Mouse (Mus musculus) embryonic stem cell, embryonic (primary cell): ENCODE measurements around the gene Ncln.

Experiments
- CTCF ChIA-PET, 4 experiments: fragments of 300-600 bp in 2 of 4; fragments of 350-600 bp in 2 of 4; sonication (Branson Sonifier 250); formaldehyde crosslinking; loops; one replicate each; lab custom pipeline; 2022; ENCODE audit warnings: inconsistent platforms in 2 of 4; lab: Charles Lee
- POLR2A ChIA-PET, 4 experiments: fragments of 300-600 bp in 2 of 4; fragments of 350-600 bp in 2 of 4; sonication (Branson Sonifier 250); formaldehyde crosslinking; loops; one replicate each; lab custom pipeline; 2022; ENCODE audit warnings: antibody characterized with exemption in 4 of 4, inconsistent platforms in 1 of 4; lab: Charles Lee

Ncln gene

DNA sequence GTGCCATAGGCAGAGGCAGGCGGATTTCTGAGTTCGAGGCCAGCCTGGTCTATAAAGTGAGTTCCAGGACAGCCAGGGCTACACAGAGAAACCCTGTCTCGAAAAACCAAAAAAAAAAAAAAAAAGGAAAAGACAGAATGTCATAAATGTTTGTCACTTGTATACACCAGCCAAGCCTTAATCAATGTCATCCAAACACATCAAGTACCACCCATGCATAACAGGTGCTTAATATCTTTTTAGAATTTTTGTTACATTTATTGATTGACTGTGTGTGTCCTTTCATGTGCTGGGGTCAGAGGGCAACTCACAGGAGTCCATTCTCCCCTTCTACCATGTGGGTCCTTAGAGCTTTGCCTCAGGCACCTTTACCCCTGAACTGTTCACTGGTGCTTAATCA is 3.8 kb upstream of the Ncln start, which contains the start of gene S1pr4:
Gene S1pr4 (minus strand): TSS at position 101 of the 400 bp plus-strand sequence.
- ChIA-PET CTCF (interaction anchor here in 1 of 4 experiments (1.5 kb wide), 1 partner anchor 52 kb away, joined by 6 read pairs; no protein-coding TSS in a partner anchor), POLR2A (interaction anchor here in 2 of 4 experiments (0.8 to 3.0 kb wide), 5 partner anchors 8 to 36 kb away, joined by 3 to 16 read pairs (median 4); partner anchors contain the start of genes Celf5 (in 1 of the 2) and Gna15 (in 1 of the 2))

- CTCF ChIA-PET: interaction anchor here in 1 of 4 experiments (1.2 to 1.7 kb wide), 3 partner anchors 8 to 52 kb away, joined by 6 to 8 read pairs (median 6); no protein-coding TSS in a partner anchor
Observed at GRCm38 (mm10) chr10:81499250-81499901, 3.2 kb upstream of the Ncln start.

DNA sequence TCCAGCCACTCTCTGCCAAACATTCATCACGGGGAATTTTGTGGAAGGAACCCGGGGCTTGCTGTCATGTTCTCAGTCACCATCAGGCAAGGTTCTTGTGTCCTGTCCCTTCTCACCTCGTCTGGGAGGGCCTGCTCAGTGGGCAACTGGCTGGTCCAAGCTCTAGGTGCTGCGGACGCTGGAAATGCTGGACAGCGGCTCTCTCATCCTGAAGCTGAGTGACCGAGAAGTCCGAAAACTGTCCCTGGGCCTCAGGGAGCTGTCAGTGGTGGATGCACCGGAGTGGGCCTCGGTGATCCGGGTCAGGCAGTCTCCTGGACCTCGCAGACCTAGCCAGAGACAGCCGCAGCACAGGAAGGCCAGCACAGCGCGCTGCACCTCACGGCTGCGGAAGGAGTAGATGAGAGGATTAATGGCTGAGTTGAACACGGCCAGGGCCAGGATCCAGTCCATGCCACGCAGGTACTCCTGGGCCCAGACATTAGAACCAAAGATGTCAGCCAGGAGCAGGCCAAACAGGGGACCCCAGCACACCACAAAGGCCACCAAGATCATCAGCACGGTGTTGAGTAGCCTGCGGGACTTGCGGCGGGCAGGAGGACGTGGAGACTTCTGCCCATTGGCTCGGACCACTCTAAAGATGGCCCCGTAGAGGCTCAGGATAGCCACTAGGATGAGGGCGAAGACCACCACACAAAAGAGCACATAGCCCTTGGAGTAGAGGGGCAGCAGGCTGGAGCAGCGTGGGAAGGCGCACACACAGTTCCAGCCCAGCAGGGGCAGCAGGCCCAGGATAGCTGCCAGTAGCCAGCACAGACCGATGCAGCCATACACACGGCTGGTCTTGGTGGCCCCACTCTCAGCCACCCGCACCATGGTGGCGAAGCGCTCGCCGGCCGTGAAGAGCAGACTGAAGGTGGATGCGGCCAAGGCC is 2.4 kb upstream of the Ncln start:
- POLR2A ChIA-PET: interaction anchor here in 2 of 4 experiments (0.6 to 5.5 kb wide), 6 partner anchors 8 to 139 kb away, joined by 3 to 60 read pairs (median 3); no protein-coding TSS in a partner anchor

More at GRCm38 (mm10) chr10:81499250-81499901, 3.2 kb upstream of the Ncln start:
- POLR2A ChIA-PET: interaction anchor here in 2 of 4 experiments (1.0 to 3.0 kb wide), 2 partner anchors 8 to 9 kb away, joined by 5 to 16 read pairs; no protein-coding TSS in a partner anchor

GRCm38 (mm10) chr10:81497401-81498270 is 1.4 kb upstream of the Ncln start:
- CTCF ChIA-PET: interaction anchor here in 2 of 4 experiments (0.6 to 2.4 kb wide), 7 partner anchors 13 to 205 kb away, joined by 3 to 10 read pairs (median 4); partner anchors contain the start of genes Celf5 (in 1 of the 2) and Pip5k1c (in 1 of the 2)
- POLR2A ChIA-PET: interaction anchor here in 2 of 4 experiments (0.6 to 5.5 kb wide), 15 partner anchors 9 to 205 kb away, joined by 3 to 60 read pairs (median 3); partner anchors contain the start of genes Celf5 (in 1 of the 2) and Pip5k1c (in 1 of the 2)

More for the DNA sequence above, 2.4 kb upstream of the Ncln start:
- CTCF ChIA-PET: interaction anchor here in 2 of 4 experiments (0.5 to 1.7 kb wide), 4 partner anchors 9 to 104 kb away, joined by 3 to 8 read pairs (median 5); no protein-coding TSS in a partner anchor

GRCm38 (mm10) chr10:81496969-81497368 is 777 bp upstream of the Ncln start:
- POLR2A ChIA-PET: interaction anchor here in 3 of 4 experiments (0.6 to 5.5 kb wide), 47 partner anchors 9 to 567 kb away, joined by 3 to 60 read pairs (median 4); partner anchors contain the start of genes Pip5k1c (in 2 of the 3), Cactin (in 1 of the 3), Celf5 (in 1 of the 3) and Eef2 (in 1 of the 3)

GRCm38 (mm10) chr10:81495616-81496263 is 452 bp downstream of the Ncln start:
- ChIA-PET POLR2A (interaction anchor here (0.5 to 5.5 kb wide), 41 partner anchors 8 to 566 kb away, joined by 3 to 60 read pairs (median 4); partner anchors contain the start of genes Cactin (in 1 of the 4), Eef2 (in 1 of the 4), Gadd45b (in 1 of the 4) and Gna11 (in 1 of the 4)), CTCF (interaction anchor here (0.5 to 2.5 kb wide), 24 partner anchors 8 to 470 kb away, joined by 3 to 13 read pairs (median 3); partner anchors contain the start of genes Celf5 (in 2 of the 4), Diras1 (in 1 of the 4), Gna11 (in 1 of the 4) and Pip5k1c (in 1 of the 4))

More at GRCm38 (mm10) chr10:81496969-81497368, 777 bp upstream of the Ncln start:
- CTCF ChIA-PET: interaction anchor here in 3 of 4 experiments (0.6 to 2.5 kb wide), 25 partner anchors 11 to 616 kb away, joined by 3 to 13 read pairs (median 3); partner anchors contain the start of genes Celf5 (in 2 of the 3), Gna11 (in 1 of the 3) and Pip5k1c (in 1 of the 3)

DNA sequence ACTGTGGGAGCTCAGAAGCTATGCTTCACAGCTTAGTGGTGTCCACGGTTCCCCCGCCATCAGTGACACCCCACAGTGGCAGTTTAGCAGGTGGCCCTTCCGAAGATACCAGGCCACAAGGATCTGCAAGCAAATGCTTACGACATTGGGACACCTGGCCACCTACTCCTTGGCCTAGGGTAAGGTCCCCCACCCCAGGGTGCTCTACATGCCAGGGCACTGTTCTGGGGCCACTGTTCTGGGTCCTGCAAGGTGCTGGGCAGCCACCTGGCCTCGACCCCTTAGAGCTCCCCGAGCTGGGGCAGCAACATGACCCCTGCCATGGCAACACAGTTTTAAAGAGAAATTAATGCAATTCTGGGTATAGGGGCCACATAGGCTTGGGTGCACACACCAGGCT is 1.0 kb downstream of the Ncln start:
- ChIA-PET POLR2A (interaction anchor here in 3 of 4 experiments (0.7 to 5.5 kb wide), 13 partner anchors 9 to 93 kb away, joined by 3 to 60 read pairs (median 9); partner anchors contain the start of genes Celf5 (in 1 of the 3) and Gna11 (in 1 of the 3)), CTCF (interaction anchor here in 3 of 4 experiments (0.5 to 2.5 kb wide), 8 partner anchors 10 to 469 kb away, joined by 3 to 8 read pairs (median 3); partner anchors contain the start of gene Diras1 (in 1 of the 3))

DNA sequence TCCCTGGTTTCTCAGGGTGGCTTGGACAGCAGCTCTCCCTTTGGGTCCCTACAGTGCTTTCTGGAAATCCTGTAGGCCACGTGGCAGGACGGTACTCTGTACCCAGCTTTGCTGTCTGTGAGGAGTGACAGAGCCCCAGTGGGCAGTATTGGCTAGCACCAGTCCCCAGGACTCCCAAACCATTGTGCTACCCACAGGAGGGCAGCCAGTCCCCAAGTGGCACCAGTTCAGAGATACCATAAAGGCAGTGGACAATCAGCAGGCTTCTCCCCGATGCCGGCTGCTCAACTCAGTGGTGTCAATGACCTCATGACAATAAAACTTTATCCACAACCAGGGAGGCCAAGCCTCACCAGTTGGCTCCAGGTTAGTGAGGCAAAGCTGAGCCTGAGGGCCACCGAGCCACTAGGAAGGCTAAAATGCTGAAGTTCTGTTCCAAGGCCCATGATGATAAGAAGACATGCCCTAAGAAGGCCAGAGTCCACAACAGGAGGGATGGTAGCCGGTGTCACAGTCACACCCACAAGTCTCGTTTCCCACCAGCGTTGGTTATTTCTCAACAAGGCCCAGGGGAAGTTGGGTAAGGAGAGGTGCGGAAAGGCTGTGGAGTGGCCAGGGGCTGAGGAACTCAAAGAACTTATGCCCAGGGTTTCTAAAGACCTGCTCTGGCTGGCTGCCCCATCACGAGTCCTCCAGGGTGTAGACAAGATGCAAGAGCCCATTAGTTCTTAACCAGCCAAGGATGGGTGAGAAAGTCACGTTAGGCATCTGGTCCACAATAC is 1.7 kb downstream of the Ncln start:
- ChIA-PET POLR2A (interaction anchor here in 3 of 4 experiments (0.5 to 5.5 kb wide), 11 partner anchors 8 to 1653 kb away, joined by 3 to 60 read pairs (median 10); partner anchors contain the start of genes Celf5 (in 1 of the 3) and Gna11 (in 1 of the 3)), CTCF (interaction anchor here in 2 of 4 experiments (1.0 to 2.5 kb wide), 7 partner anchors 8 to 276 kb away, joined by 3 to 8 read pairs (median 4); no protein-coding TSS in a partner anchor)

- ChIA-PET POLR2A (interaction anchor here in 2 of 4 experiments (1.1 to 5.5 kb wide), 6 partner anchors 9 to 92 kb away, joined by 3 to 60 read pairs (median 4); no protein-coding TSS in a partner anchor), CTCF (interaction anchor here in 2 of 4 experiments (0.6 to 1.8 kb wide), 5 partner anchors 9 to 58 kb away, joined by 3 to 5 read pairs (median 4); no protein-coding TSS in a partner anchor)
Observed at GRCm38 (mm10) chr10:81493601-81494220, 2.5 kb downstream of the Ncln start.

GRCm38 (mm10) chr10:81492606-81493240 is 3.5 kb downstream of the Ncln start:
- ChIA-PET POLR2A (interaction anchor here in 2 of 4 experiments (1.1 to 1.7 kb wide), 3 partner anchors 9 to 27 kb away, joined by 3 to 4 read pairs (median 3); no protein-coding TSS in a partner anchor), CTCF (interaction anchor here in 1 of 4 experiments (1.3 to 1.7 kb wide), 2 partner anchors 9 to 10 kb away, joined by 5 read pairs; no protein-coding TSS in a partner anchor)

GRCm38 (mm10) chr10:81491018-81491417 is 5.2 kb downstream of the Ncln start:
- ChIA-PET POLR2A (interaction anchor here in 2 of 4 experiments (0.8 to 3.4 kb wide), 4 partner anchors 15 to 63 kb away, joined by 3 to 19 read pairs (median 4); no protein-coding TSS in a partner anchor), CTCF (interaction anchor here in 2 of 4 experiments (0.9 to 1.7 kb wide), 3 partner anchors 12 to 59 kb away, joined by 3 to 5 read pairs (median 3); no protein-coding TSS in a partner anchor)

GRCm38 (mm10) chr10:81489941-81490340 is 6.3 kb downstream of the Ncln start:
- CTCF ChIA-PET: interaction anchor here in 2 of 4 experiments (0.9 to 2.6 kb wide), 3 partner anchors 13 to 63 kb away, joined by 3 to 11 read pairs (median 4); no protein-coding TSS in a partner anchor
- POLR2A ChIA-PET: interaction anchor here in 2 of 4 experiments (0.8 to 3.4 kb wide), 3 partner anchors 18 to 65 kb away, joined by 3 to 19 read pairs (median 4); no protein-coding TSS in a partner anchor

DNA sequence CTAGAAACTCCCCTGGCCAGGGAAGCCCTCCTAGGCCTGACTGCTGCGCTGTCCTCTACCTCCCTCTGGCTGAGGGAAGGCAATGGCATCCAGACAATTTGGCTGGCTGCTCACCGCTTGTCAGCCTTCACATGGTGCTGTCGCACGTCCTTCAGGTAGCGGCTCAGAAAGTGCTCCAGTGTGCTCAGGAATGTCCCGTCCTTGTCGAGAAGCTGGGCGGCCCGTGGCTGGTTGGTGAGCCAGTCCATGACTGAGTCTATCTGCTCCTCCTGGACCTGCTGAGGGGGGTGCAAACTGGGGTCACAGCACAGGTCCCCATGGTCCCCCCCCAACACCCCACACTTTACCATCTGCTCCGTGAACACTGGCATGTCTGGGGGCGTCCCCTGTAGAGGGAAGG is 8.1 kb downstream of the Ncln start:
- ChIA-PET CTCF (interaction anchor here in 2 of 4 experiments (0.5 to 2.6 kb wide), 8 partner anchors 8 to 321 kb away, joined by 3 to 11 read pairs (median 3); partner anchors contain the start of genes Ncln (in 1 of the 2) and Pias4 (in 1 of the 2)), POLR2A (interaction anchor here (0.8 to 4.8 kb wide), 15 partner anchors 8 to 382 kb away, joined by 3 to 23 read pairs (median 4); partner anchors contain the start of genes Ncln (in 4 of the 4), Map2k2 (in 1 of the 4), Pip5k1c (in 1 of the 4) and Sirt6 (in 1 of the 4))
